Mouse (Mus musculus): ENCODE data around the gene Il21r. TPM values are rescaled to one million over a fixed set of nuclear protein-coding genes. Genes with fewer than 3 reads are reported as not detected.

Il21r gene
- polyA plus RNA-seq, 1 experiment: 0.59 TPM

- Histone ChIP-seq H3K4me2 (ENCODE audit: low read depth) (no peak overlapping the region), H3K36me3 (ENCODE audit: control insufficient read depth, insufficient read depth) (peaks cover 48% of the 10 kb centered on the region), H3K4me3 (no peak overlapping the region), H3K27me3 (ENCODE audit: control insufficient read depth, insufficient read depth, insufficient read length) (no peaks in the 10 kb centered on the region), H3ac (ENCODE audit: control insufficient read depth, insufficient read length) (no peak overlapping the region), H3K79me2 (ENCODE audit: control insufficient read depth, insufficient read depth) (no peaks in the 10 kb centered on the region)
- no peak for TF ChIP-seq REST (IDR thresholded peaks at IDR 0.05; ENCODE audit: insufficient read depth, insufficient read length)
- no peak for TF ChIP-seq POLR2AphosphoS2 (IDR thresholded peaks at IDR 0.05; ENCODE audit: insufficient read length, low read depth)
- TF ChIP-seq E2F4 (IDR thresholded peaks at IDR 0.05; ENCODE audit: insufficient read depth): no peak
- TF ChIP-seq POLR2A (IDR thresholded peaks at IDR 0.05; ENCODE audit: insufficient read length, low read depth): no peak
- no peak for TF ChIP-seq MYOG (IDR thresholded peaks at IDR 0.05; ENCODE audit: control insufficient read depth in 1 of 3, insufficient read depth in 1 of 3, insufficient read length in 2 of 3, low read depth in 2 of 3)
- TF ChIP-seq SRF (IDR thresholded peaks at IDR 0.05; ENCODE audit: control insufficient read depth, insufficient read length, low read depth): no peak
- TF ChIP-seq CEBPB (IDR thresholded peaks at IDR 0.05; ENCODE audit: insufficient read depth, poor library complexity, severe bottlenecking): no peak
- TF ChIP-seq USF1 (IDR thresholded peaks at IDR 0.05; ENCODE audit: low read depth): no peak
- TF ChIP-seq TCF12 (IDR thresholded peaks at IDR 0.05; ENCODE audit: insufficient read depth, poor library complexity, severe bottlenecking): no peak
- TF ChIP-seq MAX (IDR thresholded peaks at IDR 0.05; ENCODE audit: low read depth): no peak
- no peak for TF ChIP-seq MYOD1 (IDR thresholded peaks at IDR 0.05; ENCODE audit: control insufficient read depth in 1 of 3, insufficient read length in 2 of 3, low read depth in 2 of 3)
- no peak for TF ChIP-seq TCF3 (IDR thresholded peaks at IDR 0.05; ENCODE audit: insufficient read length, low read depth)
Measured at GRCm38 (mm10) chr7:125670865-125671264, 67.6 kb downstream of the Il21r start.

- peak in 2 of 3 experiments; percentile 9 to 15 for TF ChIP-seq MYOD1 (IDR thresholded peaks at IDR 0.05; ENCODE audit: control insufficient read depth in 1 of 3, insufficient read length in 2 of 3, low read depth in 2 of 3)
- no peak for TF ChIP-seq E2F4 (IDR thresholded peaks at IDR 0.05; ENCODE audit: insufficient read depth)
- Histone ChIP-seq H3K79me2 (ENCODE audit: control insufficient read depth, insufficient read depth) (no peaks in the 10 kb centered on the region), H3K27me3 (ENCODE audit: control insufficient read depth, insufficient read depth, insufficient read length) (no peaks in the 10 kb centered on the region), H3K36me3 (ENCODE audit: control insufficient read depth, insufficient read depth) (peaks cover 44% of the 10 kb centered on the region), H3K4me2 (ENCODE audit: low read depth) (no peak overlapping the region), H3K4me3 (no peak overlapping the region), H3ac (ENCODE audit: control insufficient read depth, insufficient read length) (no peak overlapping the region)
Measured at GRCm38 (mm10) chr7:125671396-125671795, 68.2 kb downstream of the Il21r start.

GRCm38 (mm10) chr7:125674916-125675315, 71.7 kb downstream of the Il21r start:
- Histone ChIP-seq H3K36me3 (ENCODE audit: control insufficient read depth, insufficient read depth) (peaks cover 44% of the 10 kb centered on the region), H3K79me2 (ENCODE audit: control insufficient read depth, insufficient read depth) (no peaks in the 10 kb centered on the region), H3K27me3 (ENCODE audit: control insufficient read depth, insufficient read depth, insufficient read length) (no peaks in the 10 kb centered on the region), H3K4me2 (ENCODE audit: low read depth) (no peak overlapping the region), H3ac (ENCODE audit: control insufficient read depth, insufficient read length) (no peak overlapping the region), H3K4me3 (no peak overlapping the region)
- TF ChIP-seq POLR2AphosphoS2 (IDR thresholded peaks at IDR 0.05; ENCODE audit: insufficient read length, low read depth) (no peak), POLR2A (IDR thresholded peaks at IDR 0.05; ENCODE audit: insufficient read length, low read depth) (no peak), TCF12 (IDR thresholded peaks at IDR 0.05; ENCODE audit: insufficient read depth, poor library complexity, severe bottlenecking) (no peak), TCF3 (IDR thresholded peaks at IDR 0.05; ENCODE audit: insufficient read length, low read depth) (no peak), USF1 (IDR thresholded peaks at IDR 0.05; ENCODE audit: low read depth) (no peak), MAX (IDR thresholded peaks at IDR 0.05; ENCODE audit: low read depth) (no peak), CEBPB (IDR thresholded peaks at IDR 0.05; ENCODE audit: insufficient read depth, poor library complexity, severe bottlenecking) (no peak), REST (IDR thresholded peaks at IDR 0.05; ENCODE audit: insufficient read depth, insufficient read length) (no peak), MYOG (IDR thresholded peaks at IDR 0.05; ENCODE audit: control insufficient read depth in 1 of 3, insufficient read depth in 1 of 3, insufficient read length in 2 of 3, low read depth in 2 of 3) (no peak), E2F4 (IDR thresholded peaks at IDR 0.05; ENCODE audit: insufficient read depth) (no peak), MYOD1 (IDR thresholded peaks at IDR 0.05; ENCODE audit: control insufficient read depth in 1 of 3, insufficient read length in 2 of 3, low read depth in 2 of 3) (no peak), SRF (IDR thresholded peaks at IDR 0.05; ENCODE audit: control insufficient read depth, insufficient read length, low read depth) (no peak)

- H3K27me3 ChIP-seq (ENCODE audit: control insufficient read depth, insufficient read depth, insufficient read length): no peaks in the 10 kb centered on the region
- no peak for TF ChIP-seq TCF12 (IDR thresholded peaks at IDR 0.05; ENCODE audit: insufficient read depth, poor library complexity, severe bottlenecking)
- H3K36me3 ChIP-seq (ENCODE audit: control insufficient read depth, insufficient read depth): peaks cover 28% of the 10 kb centered on the region
- no peak overlapping the region for H3K4me2 ChIP-seq (ENCODE audit: low read depth)
- no peaks in the 10 kb centered on the region for H3K79me2 ChIP-seq (ENCODE audit: control insufficient read depth, insufficient read depth)
- H3K4me3 ChIP-seq: no peak overlapping the region
- H3ac ChIP-seq (ENCODE audit: control insufficient read depth, insufficient read length): no peak overlapping the region
Measured at GRCm38 (mm10) chr7:125678756-125679155, 75.5 kb downstream of the Il21r start.

- Histone ChIP-seq H3K36me3 (ENCODE audit: control insufficient read depth, insufficient read depth) (peaks cover 19% of the 10 kb centered on the region), H3ac (ENCODE audit: control insufficient read depth, insufficient read length) (no peak overlapping the region), H3K27me3 (ENCODE audit: control insufficient read depth, insufficient read depth, insufficient read length) (no peaks in the 10 kb centered on the region), H3K79me2 (ENCODE audit: control insufficient read depth, insufficient read depth) (no peaks in the 10 kb centered on the region), H3K4me2 (ENCODE audit: low read depth) (no peak overlapping the region), H3K4me3 (no peak overlapping the region)
- TF ChIP-seq REST (IDR thresholded peaks at IDR 0.05; ENCODE audit: insufficient read depth, insufficient read length): no peak
- no peak for TF ChIP-seq TCF12 (IDR thresholded peaks at IDR 0.05; ENCODE audit: insufficient read depth, poor library complexity, severe bottlenecking)
- TF ChIP-seq MYOD1 (IDR thresholded peaks at IDR 0.05; ENCODE audit: control insufficient read depth in 1 of 3, insufficient read length in 2 of 3, low read depth in 2 of 3): no peak
- no peak for TF ChIP-seq POLR2A (IDR thresholded peaks at IDR 0.05; ENCODE audit: insufficient read length, low read depth)
- TF ChIP-seq TCF3 (IDR thresholded peaks at IDR 0.05; ENCODE audit: insufficient read length, low read depth): no peak
- TF ChIP-seq MYOG (IDR thresholded peaks at IDR 0.05; ENCODE audit: control insufficient read depth in 1 of 3, insufficient read depth in 1 of 3, insufficient read length in 2 of 3, low read depth in 2 of 3): no peak
- TF ChIP-seq MAX (IDR thresholded peaks at IDR 0.05; ENCODE audit: low read depth): no peak
- TF ChIP-seq POLR2AphosphoS2 (IDR thresholded peaks at IDR 0.05; ENCODE audit: insufficient read length, low read depth): no peak
- TF ChIP-seq CEBPB (IDR thresholded peaks at IDR 0.05; ENCODE audit: insufficient read depth, poor library complexity, severe bottlenecking): no peak
- TF ChIP-seq SRF (IDR thresholded peaks at IDR 0.05; ENCODE audit: control insufficient read depth, insufficient read length, low read depth): no peak
- TF ChIP-seq E2F4 (IDR thresholded peaks at IDR 0.05; ENCODE audit: insufficient read depth): no peak
- no peak for TF ChIP-seq USF1 (IDR thresholded peaks at IDR 0.05; ENCODE audit: low read depth)
Measured at GRCm38 (mm10) chr7:125679936-125680335, 76.7 kb downstream of the Il21r start.

Other genes starting within 250 kb of the Il21r start
- gene Kdm8, start 158.8 kb upstream of the Il21r start, polyA plus RNA-seq (2012; fragmentation: generic; extraction: Trizol): 4.0 TPM
- 78.3 TPM for gene Nsmce1, start 111.8 kb upstream of the Il21r start, polyA plus RNA-seq (2012; fragmentation: generic; extraction: Trizol)
- gene Il4ra, start 51.3 kb upstream of the Il21r start, polyA plus RNA-seq (2012; fragmentation: generic; extraction: Trizol): 10.7 TPM
- 38.3 TPM for gene Gtf3c1, start 104.4 kb downstream of the Il21r start, polyA plus RNA-seq (2012; fragmentation: generic; extraction: Trizol)
- 5.5 TPM for gene D430042O09Rik, start 104.5 kb downstream of the Il21r start, polyA plus RNA-seq (2012; fragmentation: generic; extraction: Trizol)